Mouse (Mus musculus) thymus, postnatal 4 days (tissue): ENCODE measurements around the gene Tmem182.

Experiments
- DNase-seq: peaks from one replicate; pipeline ENCODE4 v3.0.0; 2021

Gene Tmem182

GRCm38 (mm10) chr1:40805351-40805750 lies at the start of gene Tmem182:
TSS of gene Tmem182 (plus strand) at chr1:40805601.
- DNase-seq, result no peak

- DNase-seq, result no peak
Measured at GRCm38 (mm10) chr1:40759751-40760445, 45.5 kb upstream of the Tmem182 start.

DNA sequence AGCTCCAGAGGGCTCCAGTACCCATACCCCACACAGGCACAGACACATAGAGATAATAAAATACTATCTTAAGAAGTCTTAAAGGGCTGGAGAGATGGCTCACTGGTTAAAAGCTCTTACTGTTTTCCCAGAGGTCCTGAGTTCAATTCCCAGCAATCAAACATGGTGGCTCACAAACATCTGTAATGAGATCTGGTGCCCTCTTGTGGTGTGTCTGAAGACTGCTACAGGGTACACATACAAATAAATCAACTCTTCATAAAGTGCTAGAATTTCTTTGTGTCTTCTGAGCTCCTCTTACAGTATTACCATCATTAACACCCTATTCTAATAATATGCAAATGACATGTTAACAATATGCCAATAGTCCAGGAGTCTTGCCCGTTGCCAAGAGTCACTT lies 41.4 kb upstream of the Tmem182 start:
- DNase-seq, result no peak

- no peak for DNase-seq
Measured at GRCm38 (mm10) chr1:40764701-40765275, 40.6 kb upstream of the Tmem182 start.

DNA sequence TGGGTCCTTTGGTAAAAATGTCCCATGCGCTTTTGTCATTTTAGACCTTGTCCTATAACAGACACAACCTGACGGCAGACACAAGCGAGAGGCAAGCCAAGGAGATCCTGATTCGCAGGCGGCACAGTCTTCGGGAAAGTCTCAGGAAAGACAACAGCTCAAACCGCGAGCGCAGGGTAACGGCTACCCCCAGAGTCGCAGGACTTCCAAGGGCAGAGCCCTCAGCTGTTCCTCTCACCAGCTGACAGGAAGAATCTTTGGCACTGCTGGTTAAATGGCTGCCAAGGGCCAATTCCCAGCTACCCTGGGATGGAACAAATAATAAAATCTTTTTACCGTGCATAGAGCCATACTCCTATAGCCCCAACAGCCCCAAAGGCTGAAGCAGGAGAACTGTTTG lies 39.9 kb upstream of the Tmem182 start:
- DNase-seq, result no peak

- no peak for DNase-seq
Measured at GRCm38 (mm10) chr1:40767588-40767987, 37.8 kb upstream of the Tmem182 start.

GRCm38 (mm10) chr1:40768606-40769005 lies 36.8 kb upstream of the Tmem182 start:
- DNase-seq, result peak; percentile 62

DNA sequence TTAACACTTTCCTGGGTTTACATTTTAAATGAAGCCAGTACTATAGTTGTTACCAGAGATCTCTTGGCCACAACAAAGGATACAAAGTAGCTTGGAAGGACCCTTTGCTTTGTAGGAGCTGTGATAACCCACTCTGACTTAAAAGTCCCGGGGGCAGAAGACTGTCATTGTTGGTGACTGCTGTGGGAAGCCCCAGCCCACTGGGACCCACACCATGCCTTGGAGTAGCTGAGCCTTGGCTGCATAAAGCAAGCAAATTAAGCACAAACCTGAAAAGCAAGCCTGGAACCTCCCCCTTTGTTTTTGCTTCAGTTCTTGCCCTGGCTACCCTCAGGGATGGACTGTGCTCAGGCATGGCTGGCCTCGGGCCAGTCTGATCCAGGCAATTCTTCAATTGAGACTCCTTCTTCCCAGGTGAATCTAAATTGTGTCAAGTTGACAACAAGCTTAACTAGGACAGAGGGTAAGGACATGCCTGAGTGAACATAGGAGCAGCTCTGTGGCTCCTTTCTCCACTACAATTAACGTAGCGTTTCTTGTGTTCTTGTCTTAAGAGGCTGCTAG lies 36.0 kb upstream of the Tmem182 start:
- no peak for DNase-seq

DNA sequence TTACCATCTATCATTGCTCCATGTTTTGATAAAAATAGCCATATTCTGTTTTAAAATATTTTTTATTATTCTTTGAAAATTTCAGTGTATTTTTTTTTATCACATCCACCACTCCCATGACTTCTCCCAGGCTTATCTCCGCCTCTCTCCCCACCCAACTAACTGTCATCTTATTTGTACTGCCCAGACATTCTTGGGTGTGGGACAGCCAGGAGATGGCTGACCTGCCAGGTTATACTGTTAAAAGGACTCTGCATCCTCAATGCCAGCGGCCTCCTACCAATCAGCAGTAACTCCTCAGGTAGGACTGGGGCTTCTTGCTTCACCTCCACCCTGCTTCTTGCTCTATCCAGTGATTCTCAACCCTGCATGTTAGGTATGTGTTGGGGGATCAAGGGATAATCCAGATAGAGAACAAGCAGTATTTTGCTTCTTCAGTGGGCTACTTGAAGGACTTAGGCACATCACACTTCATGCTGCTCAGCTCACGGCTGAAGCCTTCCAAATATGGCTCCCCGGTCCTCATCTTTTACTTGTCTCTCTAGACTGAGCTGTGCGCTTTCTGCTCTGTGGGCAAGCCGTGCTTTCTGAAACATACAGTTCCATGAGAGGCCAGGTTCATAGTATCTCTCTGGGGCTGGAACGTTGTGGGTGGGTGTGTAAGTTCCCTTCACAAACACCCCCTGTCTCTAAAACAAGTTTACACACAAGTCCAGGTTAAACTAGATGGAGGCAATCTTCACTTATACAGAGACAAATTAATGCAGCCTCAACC lies 34.0 kb upstream of the Tmem182 start:
- no peak for DNase-seq

DNA sequence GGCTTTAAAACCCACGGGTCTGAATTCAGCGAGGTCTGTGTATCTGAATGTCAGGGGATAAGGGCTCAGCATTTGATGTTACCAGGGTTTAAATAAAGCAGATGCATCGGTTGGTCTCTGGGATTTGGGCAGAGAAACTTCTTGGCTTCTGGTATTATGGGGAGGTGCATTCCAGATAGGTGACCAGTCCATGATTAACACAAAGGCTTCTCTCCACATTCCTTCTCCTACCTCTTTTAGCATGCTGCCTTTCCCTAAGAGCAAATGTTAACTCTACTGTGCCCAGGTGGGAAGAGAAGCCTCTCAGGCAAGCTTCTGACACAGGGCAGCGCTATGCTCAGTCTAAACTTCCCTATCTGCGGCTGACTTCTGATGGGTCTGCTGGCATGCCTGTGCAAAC lies 32.2 kb upstream of the Tmem182 start:
- no peak for DNase-seq

GRCm38 (mm10) chr1:40774040-40774439 lies 31.4 kb upstream of the Tmem182 start:
- no peak for DNase-seq

GRCm38 (mm10) chr1:40776102-40776501 lies 29.3 kb upstream of the Tmem182 start:
- DNase-seq, result no peak

GRCm38 (mm10) chr1:40776763-40777162 lies 28.6 kb upstream of the Tmem182 start:
- DNase-seq, result no peak

- no peak for DNase-seq
Measured at GRCm38 (mm10) chr1:40783450-40783849, 22.0 kb upstream of the Tmem182 start.

GRCm38 (mm10) chr1:40784306-40784705 lies 21.1 kb upstream of the Tmem182 start:
- DNase-seq, result no peak

GRCm38 (mm10) chr1:40785876-40786445 lies 19.4 kb upstream of the Tmem182 start:
- no peak for DNase-seq

DNA sequence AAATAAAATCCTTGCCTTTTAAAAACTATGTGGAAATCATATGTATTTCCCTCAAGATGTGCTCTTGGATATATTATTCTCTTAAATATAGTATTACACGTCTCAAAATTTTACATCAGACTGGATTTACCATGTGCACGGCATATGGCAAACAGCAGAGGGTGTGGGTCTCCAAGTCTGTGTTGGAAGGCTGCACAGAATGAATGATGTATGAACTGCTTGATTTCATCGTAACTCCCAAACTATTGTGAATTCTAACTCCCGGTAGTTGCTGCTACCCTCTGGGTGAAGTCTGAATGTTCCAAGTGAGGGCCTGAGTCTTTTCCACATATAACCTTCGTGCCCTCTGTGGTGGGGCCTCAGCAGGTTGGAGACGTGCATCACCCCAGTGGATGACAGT lies 16.4 kb upstream of the Tmem182 start:
- no peak for DNase-seq

DNA sequence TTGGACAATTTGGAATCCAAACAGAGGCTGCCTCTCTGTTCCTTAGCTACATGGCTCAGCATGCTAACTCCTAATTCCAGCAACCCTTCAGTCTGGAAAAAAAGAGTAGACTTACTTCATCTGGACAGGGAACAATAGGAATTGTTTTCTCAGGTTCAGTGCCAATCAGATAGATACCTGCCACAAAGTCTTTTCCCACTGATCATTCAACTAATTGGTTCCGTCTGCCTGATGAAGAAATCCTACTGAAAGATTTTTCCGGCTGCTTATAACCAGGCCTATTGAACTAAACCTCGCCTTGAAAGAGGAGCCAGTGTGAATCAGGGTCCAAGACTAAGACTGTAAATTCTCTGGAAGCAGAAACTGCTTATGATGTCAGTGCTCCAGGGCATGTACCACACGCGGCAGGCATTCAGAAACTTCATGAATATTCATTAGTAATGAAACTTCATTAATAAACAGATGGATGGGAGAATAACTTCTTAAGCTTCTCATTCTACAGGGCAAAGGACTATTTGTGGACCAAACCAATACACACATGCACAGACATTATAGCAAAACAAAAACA lies 15.7 kb upstream of the Tmem182 start:
- no peak for DNase-seq

DNA sequence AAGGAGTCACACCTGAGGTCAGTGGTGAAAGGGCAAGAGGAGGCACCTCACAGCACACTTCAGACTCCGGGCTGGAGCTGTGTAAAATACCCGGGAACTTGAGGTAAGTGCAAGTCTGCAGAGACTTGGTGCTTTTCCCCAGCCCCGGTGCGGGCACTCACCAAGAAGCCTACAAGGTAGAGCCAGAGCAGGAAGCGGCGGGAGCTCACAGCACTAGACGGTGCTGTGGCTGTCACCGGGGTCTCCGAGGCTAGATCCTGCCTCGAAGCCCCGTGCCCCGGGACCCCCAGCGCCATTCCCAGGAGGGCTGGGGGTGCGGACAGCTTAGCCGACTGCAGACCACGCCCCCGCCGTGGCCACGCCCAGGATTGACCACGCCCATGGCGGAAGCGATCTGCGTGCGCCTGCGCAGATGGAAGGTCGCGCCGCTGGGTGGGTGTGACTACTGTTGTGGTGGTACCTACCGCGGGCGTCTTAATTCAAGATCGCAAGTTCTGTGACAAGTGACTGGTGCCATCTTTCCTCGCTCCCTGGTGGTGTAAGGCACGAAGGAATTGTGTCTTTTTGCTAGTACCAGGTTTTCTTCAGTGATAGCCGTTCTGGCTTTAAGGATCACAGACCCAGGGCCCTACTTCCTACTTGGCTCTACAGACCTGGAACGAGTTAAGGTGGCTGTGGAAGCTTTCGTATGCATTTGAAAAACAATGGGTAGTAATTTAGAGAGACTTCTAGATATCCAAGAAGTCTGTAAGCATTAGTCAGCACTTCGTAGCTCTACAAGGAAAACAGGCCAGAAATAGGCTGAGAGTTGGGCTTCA lies 14.9 kb upstream of the Tmem182 start, which contains the start of gene Mfsd9:
Mfsd9 (minus strand) TSS at position 364 of the 818 bp plus-strand sequence.
- DNase-seq, result peak; percentile 96

GRCm38 (mm10) chr1:40795508-40795907 lies 9.9 kb upstream of the Tmem182 start:
- no peak for DNase-seq

DNA sequence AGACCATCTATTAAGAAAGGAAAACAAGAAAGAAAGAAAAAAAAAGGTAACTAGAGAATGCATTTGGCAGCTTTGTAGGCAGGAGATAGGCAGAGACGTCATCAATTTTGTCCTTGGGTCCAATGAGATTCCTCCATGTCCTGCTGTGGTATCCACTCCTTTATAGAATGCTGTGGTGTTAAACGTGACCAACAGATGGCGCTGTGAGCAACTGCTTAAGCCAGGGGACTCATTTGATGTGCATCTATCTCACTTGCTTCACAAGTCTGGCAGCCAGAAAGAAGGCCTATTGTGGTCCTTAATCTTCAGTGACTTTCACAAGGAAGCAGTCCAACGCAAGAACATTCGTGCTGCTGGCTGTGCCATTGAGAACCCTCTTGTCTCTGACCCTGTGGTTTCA lies 8.1 kb upstream of the Tmem182 start:
- peak; percentile 78 for DNase-seq

DNA sequence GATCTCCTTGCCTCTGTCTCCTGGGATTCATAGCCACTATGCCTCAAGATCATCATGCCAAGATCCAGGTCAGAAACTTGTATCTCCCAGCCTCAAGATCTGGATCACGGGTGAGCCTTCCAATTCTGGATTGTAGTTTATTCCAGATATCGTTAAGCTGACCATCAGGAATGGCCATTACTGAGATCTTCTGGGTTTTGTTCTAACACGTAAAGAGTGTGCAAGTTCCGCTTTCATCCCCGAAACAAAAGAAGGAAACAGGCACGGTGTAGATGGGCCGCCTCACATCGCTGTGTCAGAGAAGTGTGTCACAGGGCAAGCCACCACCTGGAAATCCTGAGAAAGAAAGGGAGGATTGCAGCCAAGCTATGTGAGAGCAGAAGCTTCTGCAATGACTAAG lies 6.3 kb upstream of the Tmem182 start:
- no peak for DNase-seq
